Mouse (Mus musculus): ENCODE measurements around the gene Duxbl2. TPM values are rescaled to one million over a fixed set of nuclear protein-coding genes. Genes with fewer than 3 reads are reported as not detected.
A peak's percentile ranks its signal among the peaks of the same experiment; 100 is the strongest.
"Not testable (repeated sequence)": the region's sequence is repeated elsewhere in the genome, so short reads cannot be mapped to it uniquely, and the experiment has no call there.

The Duxbl2 gene
- 0.72 and 5.5 TPM in 2 replicates for polyA plus RNA-seq (2014; fragmentation: Nextera tagmentation; extraction: Ambion mirVana)

DNA sequence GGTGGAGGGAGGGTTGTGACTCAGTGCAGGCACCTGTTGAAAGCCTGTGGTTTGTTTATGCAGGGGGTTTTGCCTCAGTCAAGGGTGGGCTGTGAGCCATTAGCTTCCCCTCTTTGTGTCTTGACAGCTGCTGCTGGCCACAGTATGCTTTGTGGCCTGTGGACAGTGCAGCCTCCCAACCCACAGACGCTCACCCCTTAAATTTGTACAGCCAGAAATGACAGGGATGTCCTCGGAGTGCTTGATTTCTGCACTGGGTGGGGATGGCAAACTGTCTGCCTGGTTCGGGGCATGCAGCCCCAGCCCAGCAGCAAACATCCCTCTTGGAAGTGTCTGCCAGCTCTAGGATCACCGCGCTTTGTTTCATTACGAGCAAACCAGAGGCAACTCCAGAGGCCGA is at the start of gene Duxbl2:
Gene Duxbl2 (plus strand): TSS at position 200 of the 400 bp plus-strand sequence.
- not testable (repeated sequence) for H3K36me3 ChIP-seq (ENCODE audit: control insufficient read depth, insufficient read depth, low read length); H3K9ac ChIP-seq (replicated peaks; ENCODE audit: low read length); H3K4me2 ChIP-seq (ENCODE audit: low read length); H3K27me3 ChIP-seq (ENCODE audit: control insufficient read depth, insufficient read depth, low read length); H3K9me3 ChIP-seq (ENCODE audit: control insufficient read depth, low read length); H3K4me3 ChIP-seq (replicated peaks; ENCODE audit: low read depth, low read length); H3K4me1 ChIP-seq (ENCODE audit: control insufficient read depth, insufficient read depth, low read length); H3K27ac ChIP-seq (replicated peaks; ENCODE audit: low read depth, low read length); DNase-seq
- peak; percentile 53 for ATAC-seq (ENCODE audit: low FRiP score, low TSS enrichment)
- no CpG with 5 or more reads among the region's 7 CpGs for WGBS

GRCm38 (mm10) chr14:26076620-26077390 is 41.3 kb upstream of the Duxbl2 start:
- ATAC-seq (ENCODE audit: low FRiP score, low TSS enrichment); H3K4me3 ChIP-seq (replicated peaks; ENCODE audit: low read depth, low read length); H3K4me2 ChIP-seq (ENCODE audit: low read length); H3K27me3 ChIP-seq (ENCODE audit: control insufficient read depth, insufficient read depth, low read length); H3K27ac ChIP-seq (replicated peaks; ENCODE audit: low read depth, low read length); DNase-seq; H3K36me3 ChIP-seq (ENCODE audit: control insufficient read depth, insufficient read depth, low read length); H3K4me1 ChIP-seq (ENCODE audit: control insufficient read depth, insufficient read depth, low read length); H3K9me3 ChIP-seq (ENCODE audit: control insufficient read depth, low read length); H3K9ac ChIP-seq (replicated peaks; ENCODE audit: low read length): not testable (repeated sequence)
- WGBS, result no CpG with 5 or more reads among the region's 5 CpGs

GRCm38 (mm10) chr14:26081216-26081615 is 36.9 kb upstream of the Duxbl2 start, which contains the start of gene Cphx2:
Cphx2 (plus strand) TSS chr14:26081516.
- not testable (repeated sequence) for ATAC-seq (ENCODE audit: low FRiP score, low TSS enrichment); H3K4me1 ChIP-seq (ENCODE audit: control insufficient read depth, insufficient read depth, low read length); H3K27me3 ChIP-seq (ENCODE audit: control insufficient read depth, insufficient read depth, low read length); H3K9me3 ChIP-seq (ENCODE audit: control insufficient read depth, low read length); H3K4me2 ChIP-seq (ENCODE audit: low read length); H3K27ac ChIP-seq (replicated peaks; ENCODE audit: low read depth, low read length); H3K4me3 ChIP-seq (replicated peaks; ENCODE audit: low read depth, low read length); H3K36me3 ChIP-seq (ENCODE audit: control insufficient read depth, insufficient read depth, low read length); DNase-seq; H3K9ac ChIP-seq (replicated peaks; ENCODE audit: low read length)
- WGBS, result no CpG with 5 or more reads among the region's 6 CpGs

GRCm38 (mm10) chr14:26081997-26082396 is 36.2 kb upstream of the Duxbl2 start, which contains the start of gene Cphx3:
Cphx3 (plus strand) TSS chr14:26082297.
- H3K4me2 ChIP-seq (ENCODE audit: low read length); ATAC-seq (ENCODE audit: low FRiP score, low TSS enrichment); H3K4me1 ChIP-seq (ENCODE audit: control insufficient read depth, insufficient read depth, low read length); H3K4me3 ChIP-seq (replicated peaks; ENCODE audit: low read depth, low read length); H3K27me3 ChIP-seq (ENCODE audit: control insufficient read depth, insufficient read depth, low read length); DNase-seq; H3K9ac ChIP-seq (replicated peaks; ENCODE audit: low read length); H3K9me3 ChIP-seq (ENCODE audit: control insufficient read depth, low read length); H3K27ac ChIP-seq (replicated peaks; ENCODE audit: low read depth, low read length); H3K36me3 ChIP-seq (ENCODE audit: control insufficient read depth, insufficient read depth, low read length): not testable (repeated sequence)
- WGBS, result no CpG with 5 or more reads among the region's 1 CpGs

- no CpG with 5 or more reads among the region's 3 CpGs for WGBS
- H3K27me3 ChIP-seq (ENCODE audit: control insufficient read depth, insufficient read depth, low read length); H3K9ac ChIP-seq (replicated peaks; ENCODE audit: low read length); H3K9me3 ChIP-seq (ENCODE audit: control insufficient read depth, low read length); ATAC-seq (ENCODE audit: low FRiP score, low TSS enrichment); DNase-seq; H3K27ac ChIP-seq (replicated peaks; ENCODE audit: low read depth, low read length); H3K4me1 ChIP-seq (ENCODE audit: control insufficient read depth, insufficient read depth, low read length); H3K4me3 ChIP-seq (replicated peaks; ENCODE audit: low read depth, low read length); H3K36me3 ChIP-seq (ENCODE audit: control insufficient read depth, insufficient read depth, low read length); H3K4me2 ChIP-seq (ENCODE audit: low read length): not testable (repeated sequence)
Observed at GRCm38 (mm10) chr14:26097622-26098021, 20.5 kb upstream of the Duxbl2 start.

- ATAC-seq (ENCODE audit: low FRiP score, low TSS enrichment), result peak; percentile 91
- H3K4me1 ChIP-seq (ENCODE audit: control insufficient read depth, insufficient read depth, low read length); H3K9me3 ChIP-seq (ENCODE audit: control insufficient read depth, low read length); DNase-seq; H3K4me2 ChIP-seq (ENCODE audit: low read length); H3K27ac ChIP-seq (replicated peaks; ENCODE audit: low read depth, low read length); H3K36me3 ChIP-seq (ENCODE audit: control insufficient read depth, insufficient read depth, low read length); H3K9ac ChIP-seq (replicated peaks; ENCODE audit: low read length); H3K27me3 ChIP-seq (ENCODE audit: control insufficient read depth, insufficient read depth, low read length); H3K4me3 ChIP-seq (replicated peaks; ENCODE audit: low read depth, low read length): not testable (repeated sequence)
- no CpG with 5 or more reads among the region's 18 CpGs for WGBS
Observed at GRCm38 (mm10) chr14:26118550-26119000, 426 bp downstream of the Duxbl2 start.

- H3K36me3 ChIP-seq (ENCODE audit: control insufficient read depth, insufficient read depth, low read length); H3K9ac ChIP-seq (replicated peaks; ENCODE audit: low read length); DNase-seq; H3K27ac ChIP-seq (replicated peaks; ENCODE audit: low read depth, low read length); H3K4me3 ChIP-seq (replicated peaks; ENCODE audit: low read depth, low read length); H3K4me2 ChIP-seq (ENCODE audit: low read length); H3K9me3 ChIP-seq (ENCODE audit: control insufficient read depth, low read length); H3K27me3 ChIP-seq (ENCODE audit: control insufficient read depth, insufficient read depth, low read length); H3K4me1 ChIP-seq (ENCODE audit: control insufficient read depth, insufficient read depth, low read length): not testable (repeated sequence)
- ATAC-seq (ENCODE audit: low FRiP score, low TSS enrichment), result peak; percentile 29; the same call in 1 of the 2 replicates
- WGBS, result no CpG with 5 or more reads among the region's 7 CpGs
Observed at GRCm38 (mm10) chr14:26119095-26119494, 946 bp downstream of the Duxbl2 start.

DNA sequence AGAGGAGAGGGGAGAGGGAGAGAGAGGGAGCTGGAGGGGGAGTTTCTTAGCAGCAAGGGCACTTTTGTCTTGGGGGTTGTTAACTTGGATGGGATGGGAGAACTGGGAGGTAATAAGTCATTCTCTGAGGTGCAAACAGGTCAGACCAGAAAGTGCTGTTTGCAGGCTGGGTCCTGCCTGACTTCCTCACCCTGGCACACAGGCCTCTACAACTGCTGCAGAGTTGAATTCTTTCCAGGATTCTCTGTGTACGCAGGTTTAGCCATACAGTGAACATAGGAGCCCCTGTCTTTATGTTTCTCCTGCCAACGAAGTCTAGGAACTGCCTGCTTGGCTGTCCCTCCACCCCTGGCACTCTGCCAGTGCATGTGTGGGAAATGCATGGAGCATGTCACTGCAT is 28.9 kb downstream of the Duxbl2 start:
- not testable (repeated sequence) for H3K27me3 ChIP-seq (ENCODE audit: control insufficient read depth, insufficient read depth, low read length); H3K9me3 ChIP-seq (ENCODE audit: control insufficient read depth, low read length); H3K36me3 ChIP-seq (ENCODE audit: control insufficient read depth, insufficient read depth, low read length); H3K4me1 ChIP-seq (ENCODE audit: control insufficient read depth, insufficient read depth, low read length); H3K4me3 ChIP-seq (replicated peaks; ENCODE audit: low read depth, low read length); H3K9ac ChIP-seq (replicated peaks; ENCODE audit: low read length); H3K27ac ChIP-seq (replicated peaks; ENCODE audit: low read depth, low read length); H3K4me2 ChIP-seq (ENCODE audit: low read length); ATAC-seq (ENCODE audit: low FRiP score, low TSS enrichment); DNase-seq
- WGBS, result no CpG with 5 or more reads among the region's 2 CpGs

- not testable (repeated sequence) for H3K9me3 ChIP-seq (ENCODE audit: control insufficient read depth, low read length); DNase-seq; H3K9ac ChIP-seq (replicated peaks; ENCODE audit: low read length); H3K4me3 ChIP-seq (replicated peaks; ENCODE audit: low read depth, low read length); H3K4me2 ChIP-seq (ENCODE audit: low read length); H3K27me3 ChIP-seq (ENCODE audit: control insufficient read depth, insufficient read depth, low read length); H3K4me1 ChIP-seq (ENCODE audit: control insufficient read depth, insufficient read depth, low read length); H3K27ac ChIP-seq (replicated peaks; ENCODE audit: low read depth, low read length); ATAC-seq (ENCODE audit: low FRiP score, low TSS enrichment); H3K36me3 ChIP-seq (ENCODE audit: control insufficient read depth, insufficient read depth, low read length)
- WGBS, result no CpG with 5 or more reads among the region's 7 CpGs
Observed at GRCm38 (mm10) chr14:26156032-26156431, 37.9 kb downstream of the Duxbl2 start.

Measured in midbrain, embryonic 14.5 days (tissue).